Mouse (Mus musculus): ENCODE data around the gene Clip2. TPM values are rescaled to one million over a fixed set of nuclear protein-coding genes. Genes with fewer than 3 reads are reported as not detected.

The Clip2 gene
- polyA plus RNA-seq, 1 experiment from 2014 or later: 5.8 TPM

DNA sequence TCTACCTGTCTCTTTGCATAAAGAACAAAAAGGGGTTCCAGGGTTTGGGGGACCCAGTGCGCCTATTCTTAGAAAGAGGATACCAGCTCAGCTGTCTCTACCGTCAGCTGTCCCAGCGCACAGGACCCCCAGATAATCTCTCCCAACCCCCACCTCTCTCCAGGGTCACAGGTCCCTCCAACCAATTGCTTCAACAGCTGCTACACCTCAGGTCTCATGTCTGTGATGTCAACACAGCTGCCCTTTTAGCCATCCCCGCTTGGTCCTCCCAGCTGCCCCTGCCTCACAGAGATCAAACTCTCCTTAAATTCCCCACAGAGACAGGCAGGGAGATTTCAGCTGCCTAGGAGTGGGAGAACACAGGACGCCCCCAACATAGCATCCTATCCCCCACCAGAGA is 28.5 kb downstream of the Clip2 start:
- peak; percentile 73 for DNase-seq (ENCODE audit: low spot score, missing footprints)
- Histone ChIP-seq H3K27ac (ENCODE audit: low read depth, low read length) (no peak overlapping the region), H3K4me2 (no peak overlapping the region), H3K4me3 (ENCODE audit: low read depth, low read length) (no peak overlapping the region), H3K4me1 (ENCODE audit: control insufficient read depth, insufficient read depth, low read length) (peaks cover 5% of the 10 kb centered on the region), H3K9me3 (ENCODE audit: control insufficient read depth, low read length) (no peaks in the 10 kb centered on the region), H3K27me3 (ENCODE audit: control insufficient read depth, insufficient read depth, low read length) (no peaks in the 10 kb centered on the region), H3K36me3 (ENCODE audit: control insufficient read depth, insufficient read depth, low read length) (peaks cover 12% of the 10 kb centered on the region; the same call in 1 of the 2 replicates), H3K9ac (ENCODE audit: low read length) (no peak overlapping the region)
- no peak for ATAC-seq (ENCODE audit: low FRiP score)
- WGBS: 88% methylated on average over 5 of the region's 5 CpGs

DNA sequence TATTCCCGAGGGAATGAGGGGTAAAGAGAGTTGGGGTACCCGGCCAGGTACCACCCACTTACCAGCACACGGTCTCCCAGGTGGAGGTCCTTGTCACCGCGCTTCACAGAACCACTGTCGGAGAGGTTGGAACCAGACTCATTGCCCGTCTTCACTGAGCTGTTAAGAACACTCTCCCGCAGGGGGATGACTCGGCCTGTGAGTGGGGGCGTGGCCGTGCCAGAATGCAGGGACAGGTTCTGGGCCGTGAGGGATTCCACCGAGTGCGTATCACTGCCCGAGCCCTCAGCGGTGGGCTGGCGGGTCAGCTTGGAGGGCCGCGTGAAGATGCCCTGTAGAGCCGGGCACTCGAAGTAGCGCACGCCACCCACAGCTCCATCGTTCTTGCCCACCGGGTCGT is 29.7 kb downstream of the Clip2 start:
- DNase-seq (ENCODE audit: low spot score, missing footprints) (peak; percentile 76), ATAC-seq (ENCODE audit: low FRiP score) (0 out of 2 replicates have a peak, but pooled peaks have one; percentile 11)
- H3K27me3 ChIP-seq (ENCODE audit: control insufficient read depth, insufficient read depth, low read length): no peaks in the 10 kb centered on the region
- 92% methylated on average over 23 of the region's 26 CpGs for WGBS
- peaks cover 13% of the 10 kb centered on the region for H3K36me3 ChIP-seq (ENCODE audit: control insufficient read depth, insufficient read depth, low read length)
- no peaks in the 10 kb centered on the region for H3K9me3 ChIP-seq (ENCODE audit: control insufficient read depth, low read length)
- H3K27ac ChIP-seq (ENCODE audit: low read depth, low read length): no peak overlapping the region
- no peak overlapping the region for H3K4me3 ChIP-seq (ENCODE audit: low read depth, low read length)
- H3K4me2 ChIP-seq: no peak overlapping the region
- no peaks in the 10 kb centered on the region for H3K4me1 ChIP-seq (ENCODE audit: control insufficient read depth, insufficient read depth, low read length)
- no peak overlapping the region for H3K9ac ChIP-seq (ENCODE audit: low read length)

DNA sequence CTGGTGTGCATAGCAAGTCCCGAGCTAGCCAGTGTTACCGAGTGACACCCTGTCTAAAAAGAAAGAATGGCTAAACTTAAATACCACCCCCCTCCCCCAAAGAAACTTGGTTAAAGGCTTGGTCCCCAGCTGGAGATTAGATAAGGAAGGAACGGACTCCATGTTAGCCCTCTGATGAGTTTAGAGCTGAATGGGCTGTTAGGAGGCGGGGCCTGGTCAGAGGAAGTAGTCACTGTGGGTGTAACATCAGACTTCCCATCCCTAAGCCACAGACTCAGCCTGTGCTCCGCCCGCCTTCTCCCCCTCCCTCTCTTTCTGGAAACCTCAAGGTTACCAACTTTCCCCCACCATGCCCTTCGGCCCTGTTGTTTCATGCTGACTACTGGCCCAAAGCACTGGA is 30.4 kb downstream of the Clip2 start:
- peaks cover 19% of the 10 kb centered on the region for H3K36me3 ChIP-seq (ENCODE audit: control insufficient read depth, insufficient read depth, low read length)
- H3K4me3 ChIP-seq (ENCODE audit: low read depth, low read length): no peak overlapping the region
- no peak overlapping the region for H3K9ac ChIP-seq (ENCODE audit: low read length)
- no peaks in the 10 kb centered on the region for H3K27me3 ChIP-seq (ENCODE audit: control insufficient read depth, insufficient read depth, low read length)
- no peak overlapping the region for H3K27ac ChIP-seq (ENCODE audit: low read depth, low read length)
- H3K4me1 ChIP-seq (ENCODE audit: control insufficient read depth, insufficient read depth, low read length): no peaks in the 10 kb centered on the region
- DNase-seq (ENCODE audit: low spot score, missing footprints): peak; percentile 59
- no peak overlapping the region for H3K4me2 ChIP-seq
- 89% methylated on average over 7 of the region's 7 CpGs for WGBS
- no peak for ATAC-seq (ENCODE audit: low FRiP score)
- no peaks in the 10 kb centered on the region for H3K9me3 ChIP-seq (ENCODE audit: control insufficient read depth, low read length)

DNA sequence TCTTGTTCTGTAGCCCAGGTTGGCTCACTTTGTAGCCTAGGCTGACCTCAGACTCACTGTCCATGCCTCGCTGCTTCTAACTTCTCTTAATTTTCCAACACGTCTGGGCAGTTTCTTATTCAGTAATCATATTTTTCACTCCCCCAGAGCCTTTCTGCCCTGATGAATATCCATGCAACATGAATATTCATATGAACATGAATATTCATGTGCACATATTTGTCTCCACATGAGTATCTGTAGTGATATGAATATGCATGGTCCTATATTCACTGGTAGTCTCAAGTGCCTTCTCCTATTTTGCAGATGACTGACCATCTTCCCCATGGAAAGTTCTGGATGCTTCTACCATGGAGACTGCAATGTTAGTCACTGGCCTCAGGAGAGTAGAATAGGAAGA is 31.1 kb downstream of the Clip2 start:
- WGBS: 89% methylated on average over 2 of the region's 2 CpGs
- DNase-seq (ENCODE audit: low spot score, missing footprints) (no peak), ATAC-seq (ENCODE audit: low FRiP score) (no peak)
- Histone ChIP-seq H3K27me3 (ENCODE audit: control insufficient read depth, insufficient read depth, low read length) (no peaks in the 10 kb centered on the region), H3K4me3 (ENCODE audit: low read depth, low read length) (no peak overlapping the region), H3K36me3 (ENCODE audit: control insufficient read depth, insufficient read depth, low read length) (peaks cover 25% of the 10 kb centered on the region), H3K4me1 (ENCODE audit: control insufficient read depth, insufficient read depth, low read length) (no peaks in the 10 kb centered on the region), H3K27ac (ENCODE audit: low read depth, low read length) (no peak overlapping the region), H3K4me2 (no peak overlapping the region), H3K9ac (ENCODE audit: low read length) (no peak overlapping the region), H3K9me3 (ENCODE audit: control insufficient read depth, low read length) (no peaks in the 10 kb centered on the region)

DNA sequence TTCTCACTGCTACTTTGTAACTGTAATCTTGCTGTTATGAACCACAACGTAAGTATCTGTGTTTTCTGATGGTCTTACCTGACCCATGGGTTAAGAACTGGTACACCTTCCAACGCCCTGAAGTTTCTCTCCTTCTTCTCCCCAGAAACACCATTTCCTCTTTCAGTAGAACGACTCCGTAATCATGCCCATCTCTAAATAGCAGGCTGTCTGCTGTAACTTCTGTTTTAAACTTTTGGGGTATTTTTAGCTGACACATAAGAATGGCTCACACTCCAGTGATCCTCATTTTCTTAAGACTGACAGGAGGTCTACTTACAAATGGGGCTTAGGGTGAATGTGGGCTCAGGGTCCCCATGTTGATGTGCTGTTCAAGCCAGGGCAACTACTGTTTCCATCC is 32.1 kb downstream of the Clip2 start:
- DNase-seq (ENCODE audit: low spot score, missing footprints) (no peak), ATAC-seq (ENCODE audit: low FRiP score) (no peak)
- no peak overlapping the region for H3K4me3 ChIP-seq (ENCODE audit: low read depth, low read length)
- no peak overlapping the region for H3K9ac ChIP-seq (ENCODE audit: low read length)
- H3K4me1 ChIP-seq (ENCODE audit: control insufficient read depth, insufficient read depth, low read length): no peaks in the 10 kb centered on the region
- H3K4me2 ChIP-seq: no peak overlapping the region
- no peaks in the 10 kb centered on the region for H3K9me3 ChIP-seq (ENCODE audit: control insufficient read depth, low read length)
- no peaks in the 10 kb centered on the region for H3K27me3 ChIP-seq (ENCODE audit: control insufficient read depth, insufficient read depth, low read length)
- peaks cover 32% of the 10 kb centered on the region for H3K36me3 ChIP-seq (ENCODE audit: control insufficient read depth, insufficient read depth, low read length)
- H3K27ac ChIP-seq (ENCODE audit: low read depth, low read length): no peak overlapping the region
- WGBS: 92% methylated on average over 4 of the region's 4 CpGs

DNA sequence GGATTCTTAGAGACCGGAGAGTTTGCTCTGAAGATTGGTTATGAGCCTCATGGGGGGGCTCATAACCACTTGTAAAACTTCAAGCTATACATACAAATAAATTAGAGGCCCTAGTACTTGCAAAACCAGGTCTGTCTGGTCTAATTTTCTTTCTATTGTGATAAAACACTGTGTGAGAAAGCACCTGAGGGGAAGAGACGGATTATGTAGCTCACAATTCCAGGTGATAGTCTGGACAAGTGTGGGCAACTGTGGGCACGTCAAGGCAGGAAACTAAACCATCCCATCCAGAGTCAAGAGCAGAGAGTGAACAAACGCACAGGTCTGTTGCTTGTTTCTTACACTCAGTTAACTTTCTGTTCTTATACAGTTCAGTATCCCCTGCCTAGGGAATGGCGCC is 32.8 kb downstream of the Clip2 start:
- H3K27me3 ChIP-seq (ENCODE audit: control insufficient read depth, insufficient read depth, low read length): no peaks in the 10 kb centered on the region
- no peak overlapping the region for H3K4me2 ChIP-seq
- no peak overlapping the region for H3K27ac ChIP-seq (ENCODE audit: low read depth, low read length)
- WGBS: 96% methylated on average over 5 of the region's 5 CpGs
- no peak overlapping the region for H3K4me3 ChIP-seq (ENCODE audit: low read depth, low read length)
- H3K9ac ChIP-seq (ENCODE audit: low read length): no peak overlapping the region
- H3K36me3 ChIP-seq (ENCODE audit: control insufficient read depth, insufficient read depth, low read length): peaks cover 35% of the 10 kb centered on the region
- no peaks in the 10 kb centered on the region for H3K4me1 ChIP-seq (ENCODE audit: control insufficient read depth, insufficient read depth, low read length)
- DNase-seq (ENCODE audit: low spot score, missing footprints): no peak
- no peaks in the 10 kb centered on the region for H3K9me3 ChIP-seq (ENCODE audit: control insufficient read depth, low read length)
- ATAC-seq (ENCODE audit: low FRiP score): no peak

DNA sequence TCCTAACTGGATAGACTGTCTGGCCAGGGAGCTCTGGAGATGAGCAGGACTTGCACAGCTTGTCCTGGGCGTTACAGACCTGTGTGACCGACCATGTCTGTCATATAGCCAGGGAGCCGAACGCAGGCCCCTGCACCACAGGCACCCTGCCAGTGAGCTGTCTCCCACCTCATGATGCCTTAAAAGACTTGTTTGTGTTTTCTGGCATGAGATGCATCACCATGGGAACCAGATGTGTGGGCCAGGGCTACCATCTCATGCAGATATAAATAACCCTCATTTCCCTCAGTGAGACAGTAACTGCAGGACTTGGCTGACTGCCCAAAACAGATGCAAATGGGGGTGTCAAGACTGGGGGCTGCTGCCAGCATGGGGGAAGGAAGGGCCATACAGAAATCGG is 40.1 kb downstream of the Clip2 start:
- H3K4me3 ChIP-seq (ENCODE audit: low read depth, low read length): no peak overlapping the region
- H3K9ac ChIP-seq (ENCODE audit: low read length): no peak overlapping the region
- no peak for ATAC-seq (ENCODE audit: low FRiP score)
- no peaks in the 10 kb centered on the region for H3K4me1 ChIP-seq (ENCODE audit: control insufficient read depth, insufficient read depth, low read length)
- H3K27me3 ChIP-seq (ENCODE audit: control insufficient read depth, insufficient read depth, low read length): no peaks in the 10 kb centered on the region
- 90% methylated on average over 5 of the region's 5 CpGs for WGBS
- no peak overlapping the region for H3K27ac ChIP-seq (ENCODE audit: low read depth, low read length)
- no peaks in the 10 kb centered on the region for H3K9me3 ChIP-seq (ENCODE audit: control insufficient read depth, low read length)
- H3K4me2 ChIP-seq: no peak overlapping the region
- no peak for DNase-seq (ENCODE audit: low spot score, missing footprints)
- peaks cover 43% of the 10 kb centered on the region for H3K36me3 ChIP-seq (ENCODE audit: control insufficient read depth, insufficient read depth, low read length)

DNA sequence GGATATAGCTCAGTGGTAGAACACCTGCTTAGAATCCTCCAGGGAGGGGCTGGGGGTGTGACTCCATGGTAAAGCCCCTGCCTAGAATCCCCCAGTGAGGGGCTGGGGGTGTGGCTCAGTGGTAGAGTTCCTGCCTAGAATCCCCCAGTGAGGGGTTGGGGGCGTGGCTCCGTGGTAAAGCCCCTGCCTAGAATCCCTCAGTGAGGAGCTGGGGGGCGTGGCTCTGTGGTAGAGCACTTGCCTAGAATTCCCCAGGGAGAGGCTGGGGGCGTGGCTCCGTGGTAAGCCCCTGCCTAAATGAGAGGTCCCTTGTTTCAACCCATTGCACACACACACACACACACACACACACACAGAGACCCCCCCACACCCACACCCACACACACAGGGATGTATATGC is 42.0 kb downstream of the Clip2 start:
- Histone ChIP-seq H3K4me2 (no peak overlapping the region), H3K36me3 (ENCODE audit: control insufficient read depth, insufficient read depth, low read length) (peaks cover 27% of the 10 kb centered on the region)
- ATAC-seq (ENCODE audit: low FRiP score): no peak

DNA sequence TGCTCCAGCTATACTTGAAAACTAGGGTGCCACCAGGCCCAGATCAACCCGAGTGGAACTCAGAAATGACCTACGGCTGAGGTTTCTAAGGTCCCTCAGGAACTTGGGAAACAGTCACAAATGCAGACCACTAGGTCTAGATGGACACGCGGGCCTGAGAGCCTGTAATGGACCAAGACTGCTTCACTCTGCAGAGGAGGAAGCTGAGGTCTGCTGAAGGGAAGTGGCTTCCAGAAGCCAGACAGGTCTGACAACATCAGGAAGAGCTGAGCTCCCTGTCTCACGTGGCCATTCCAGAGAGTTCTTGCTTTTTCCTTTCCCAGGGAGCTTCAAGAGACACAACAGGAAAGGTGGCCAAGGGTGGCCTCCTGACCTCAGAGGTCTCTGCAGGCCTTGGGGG is 43.3 kb downstream of the Clip2 start:
- peaks cover 25% of the 10 kb centered on the region for H3K36me3 ChIP-seq (ENCODE audit: control insufficient read depth, insufficient read depth, low read length)
- WGBS: 94% methylated on average over 5 of the region's 5 CpGs
- no peak overlapping the region for H3K4me3 ChIP-seq (ENCODE audit: low read depth, low read length)

More for the DNA sequence above, 42.0 kb downstream of the Clip2 start:
- no peak for DNase-seq (ENCODE audit: low spot score, missing footprints)
- Histone ChIP-seq H3K27me3 (ENCODE audit: control insufficient read depth, insufficient read depth, low read length) (no peaks in the 10 kb centered on the region), H3K4me3 (ENCODE audit: low read depth, low read length) (no peak overlapping the region), H3K27ac (ENCODE audit: low read depth, low read length) (no peak overlapping the region), H3K9me3 (ENCODE audit: control insufficient read depth, low read length) (no peaks in the 10 kb centered on the region), H3K4me1 (ENCODE audit: control insufficient read depth, insufficient read depth, low read length) (no peaks in the 10 kb centered on the region), H3K9ac (ENCODE audit: low read length) (no peak overlapping the region)
- 89% methylated on average over 5 of the region's 5 CpGs for WGBS

More for the DNA sequence above, 43.3 kb downstream of the Clip2 start:
- no peaks in the 10 kb centered on the region for H3K9me3 ChIP-seq (ENCODE audit: control insufficient read depth, low read length)
- no peak for ATAC-seq (ENCODE audit: low FRiP score)
- H3K4me1 ChIP-seq (ENCODE audit: control insufficient read depth, insufficient read depth, low read length): no peaks in the 10 kb centered on the region
- H3K9ac ChIP-seq (ENCODE audit: low read length): no peak overlapping the region
- no peaks in the 10 kb centered on the region for H3K27me3 ChIP-seq (ENCODE audit: control insufficient read depth, insufficient read depth, low read length)
- no peak overlapping the region for H3K4me2 ChIP-seq
- no peak for DNase-seq (ENCODE audit: low spot score, missing footprints)
- H3K27ac ChIP-seq (ENCODE audit: low read depth, low read length): no peak overlapping the region

Data from midbrain, embryonic 11.5 days (tissue).